Mouse (Mus musculus): ENCODE results near the gene Agbl3.

The Agbl3 gene

GRCm38 (mm10) chr6:34874101-34874921 is 94.1 kb downstream of the Agbl3 start:
- no peak for DNase-seq

DNA sequence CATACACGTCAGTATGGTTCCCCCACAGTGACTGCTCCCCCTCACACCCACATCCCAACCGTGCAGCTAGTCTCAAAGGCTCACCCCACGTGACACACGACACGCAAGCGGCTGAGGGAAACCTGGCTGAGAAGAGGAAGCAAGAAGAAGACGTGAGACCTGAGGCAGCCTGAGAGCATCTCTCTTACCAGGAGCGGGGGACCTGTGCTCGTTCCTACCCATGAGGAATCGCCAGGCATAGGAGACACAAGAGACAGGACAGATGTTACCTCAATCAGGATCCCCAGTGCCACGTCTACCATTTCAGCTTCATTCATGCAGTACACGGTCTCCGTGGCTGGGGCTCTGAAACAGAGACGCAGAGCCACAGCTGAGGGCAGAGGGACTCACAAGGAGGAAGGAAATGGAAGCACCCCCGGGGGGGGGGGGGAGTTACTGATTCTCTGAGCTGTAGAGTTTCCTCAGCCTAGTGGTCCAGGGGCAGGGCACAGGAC is 95.1 kb downstream of the Agbl3 start:
- DNase-seq, result peak; percentile 88

DNA sequence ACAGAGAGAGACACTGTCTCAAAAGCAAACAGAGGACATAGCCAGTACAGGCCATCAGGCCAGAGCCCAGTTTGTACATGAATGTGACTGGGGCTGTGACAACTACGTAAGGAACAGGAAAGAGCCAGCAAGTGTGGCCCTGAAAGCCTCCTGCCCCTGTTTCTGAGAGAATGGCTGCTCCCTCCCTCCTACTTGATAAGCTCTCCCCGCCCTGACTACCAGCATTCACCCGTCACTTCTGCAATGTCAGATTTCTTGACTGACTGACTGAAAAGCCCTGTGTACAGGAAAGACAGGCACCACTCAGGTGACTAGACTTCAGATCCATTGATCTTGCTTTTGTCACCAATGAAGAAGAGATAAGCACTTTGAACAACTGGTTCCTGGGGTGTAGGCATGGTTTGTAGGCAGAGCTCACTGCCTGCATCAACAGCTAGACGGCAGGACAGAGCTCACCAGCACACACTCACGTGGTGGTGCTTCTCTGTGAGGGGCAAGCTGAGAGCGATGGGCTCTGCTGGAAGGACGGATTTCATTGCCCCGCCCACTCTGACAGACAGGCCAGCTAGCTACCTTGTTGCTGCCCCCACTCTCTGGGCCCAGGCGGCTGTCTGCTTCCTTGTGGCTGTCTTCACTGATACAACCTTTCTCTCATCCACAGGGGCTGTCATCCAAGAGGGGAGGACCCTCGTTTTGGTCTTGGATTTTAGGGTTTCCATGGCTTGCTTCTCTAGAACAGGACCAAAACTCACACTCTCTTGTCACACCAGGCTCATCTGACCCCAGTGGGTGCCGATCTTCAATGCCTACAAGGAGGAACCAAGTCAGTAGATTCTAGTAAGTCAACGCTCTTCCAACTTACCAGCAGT is 96.0 kb downstream of the Agbl3 start:
- peak; percentile 52 for DNase-seq

DNA sequence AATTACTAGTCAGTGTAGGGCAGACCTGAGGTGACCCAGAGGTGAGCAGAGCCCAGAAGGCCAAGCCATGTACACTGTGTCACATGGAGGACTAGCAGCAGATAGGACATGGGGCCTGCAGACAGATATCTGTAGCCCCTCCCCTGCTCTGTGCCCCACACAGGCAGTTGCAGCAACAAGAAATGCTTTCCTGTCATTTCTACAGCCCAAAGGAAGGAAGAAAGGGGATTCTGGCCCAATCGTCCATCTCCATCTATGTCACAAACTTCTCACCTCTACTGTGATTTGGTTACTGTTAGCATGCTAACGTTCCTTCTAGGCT is 96.6 kb downstream of the Agbl3 start:
- no peak for DNase-seq

DNA sequence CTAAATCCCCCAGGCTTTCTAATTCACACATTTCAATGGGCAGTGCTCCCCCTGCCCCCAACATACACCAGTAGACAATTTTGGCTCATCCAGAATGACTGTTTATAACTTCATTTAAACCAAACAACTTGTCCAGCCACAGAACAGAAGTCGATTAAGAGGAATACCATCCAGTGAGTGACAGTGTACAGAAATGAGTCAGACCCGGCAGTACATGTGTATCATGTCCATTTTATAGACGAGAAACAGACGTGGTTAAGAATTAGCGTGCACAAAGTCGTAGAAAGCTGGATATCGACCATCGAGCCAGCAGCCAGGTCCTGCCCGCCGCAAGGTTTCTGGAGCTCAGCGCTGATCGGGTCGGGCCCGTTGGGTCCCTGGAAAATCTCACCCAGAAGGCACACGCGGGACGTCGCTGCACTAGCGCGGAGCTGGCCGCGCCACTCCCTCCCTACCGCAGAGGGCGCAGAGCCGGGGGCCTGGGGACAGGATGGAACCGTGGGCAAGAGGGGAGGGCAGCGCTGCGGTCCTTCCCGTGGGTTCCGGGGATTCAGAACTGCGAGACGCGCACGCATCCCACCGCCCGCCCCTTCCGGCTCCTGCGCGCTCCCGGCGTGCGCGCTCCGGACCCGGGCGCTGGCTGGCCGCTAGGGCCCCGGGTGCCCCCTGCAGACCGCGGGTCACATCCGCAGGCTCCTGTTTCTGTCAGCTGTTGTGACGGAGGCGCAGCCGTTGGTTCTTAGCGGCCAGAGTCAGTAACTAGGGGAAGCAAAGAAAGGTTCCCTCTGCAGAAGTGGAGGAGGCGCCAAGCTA is 97.5 kb downstream of the Agbl3 start, which contains the start of gene Cyren:
Gene Cyren, minus strand, starts transcription at position 552 of the 813 bp plus-strand sequence.
- DNase-seq, result peak; percentile 96

GRCm38 (mm10) chr6:34879101-34879740 is 99.0 kb downstream of the Agbl3 start:
- DNase-seq, result peak; percentile 33

DNA sequence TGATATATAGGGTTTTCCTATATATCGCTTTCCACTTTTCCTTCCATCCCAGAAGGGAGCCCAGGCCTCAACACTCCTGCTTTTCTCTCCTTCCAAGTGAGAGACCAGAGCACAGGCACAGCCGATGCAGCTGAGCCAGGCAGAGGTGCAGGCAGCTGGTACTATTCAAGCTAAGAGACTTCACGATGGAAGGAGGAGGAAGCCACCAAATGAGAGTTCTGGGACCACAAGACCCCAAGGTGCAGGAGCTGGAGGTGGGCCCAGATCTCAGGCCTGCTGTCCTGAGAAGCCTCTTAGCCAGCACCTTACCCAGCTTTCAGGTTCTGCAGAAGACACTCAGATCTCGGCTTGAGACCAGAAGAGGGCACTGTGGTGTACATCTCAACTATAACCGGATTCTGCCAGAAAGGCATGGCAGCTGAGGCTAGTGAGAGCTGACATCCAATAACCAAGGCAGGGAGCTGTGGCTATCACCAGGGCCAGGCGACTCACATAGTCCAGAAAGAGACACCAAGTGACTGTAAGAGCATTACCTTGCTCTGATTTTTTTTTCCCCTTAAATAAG is 99.8 kb downstream of the Agbl3 start:
- peak; percentile 70 for DNase-seq

GRCm38 (mm10) chr6:34884724-34885123 is 104.5 kb downstream of the Agbl3 start:
- no peak for DNase-seq

DNA sequence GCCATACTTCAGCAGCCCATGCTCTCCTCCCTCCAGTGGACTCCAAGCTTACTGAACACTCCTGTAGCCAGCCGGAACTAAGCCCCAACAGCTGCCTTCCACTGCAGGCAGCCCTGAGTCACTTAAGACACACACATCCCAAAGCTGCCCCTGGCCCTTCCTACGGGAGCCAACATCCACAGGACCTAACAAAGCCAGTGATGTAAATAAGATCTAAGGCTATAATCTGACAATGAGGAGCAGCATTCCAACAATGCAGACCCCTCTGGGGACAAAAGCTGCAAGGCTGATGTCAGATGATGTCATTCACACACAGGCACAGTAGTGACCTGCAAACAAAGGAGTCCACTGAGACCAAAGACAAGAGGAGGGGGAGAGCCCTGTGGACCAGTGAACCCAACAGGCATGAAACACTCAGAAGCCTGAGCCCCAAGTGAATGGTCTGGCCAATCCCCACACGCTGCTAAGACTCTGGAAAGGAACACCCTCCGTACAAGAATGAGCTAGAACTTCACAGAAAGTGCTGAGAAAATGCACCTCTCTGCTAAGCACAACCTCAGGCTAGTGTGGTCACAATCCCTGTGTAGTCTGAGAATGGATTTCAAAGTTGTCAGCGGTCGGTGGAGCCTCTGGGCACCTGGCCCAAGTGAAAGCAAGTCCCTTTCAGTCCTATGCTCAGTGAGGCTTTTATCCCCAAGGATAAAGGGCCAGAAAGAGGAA is 107.1 kb downstream of the Agbl3 start:
- DNase-seq, result no peak

DNA sequence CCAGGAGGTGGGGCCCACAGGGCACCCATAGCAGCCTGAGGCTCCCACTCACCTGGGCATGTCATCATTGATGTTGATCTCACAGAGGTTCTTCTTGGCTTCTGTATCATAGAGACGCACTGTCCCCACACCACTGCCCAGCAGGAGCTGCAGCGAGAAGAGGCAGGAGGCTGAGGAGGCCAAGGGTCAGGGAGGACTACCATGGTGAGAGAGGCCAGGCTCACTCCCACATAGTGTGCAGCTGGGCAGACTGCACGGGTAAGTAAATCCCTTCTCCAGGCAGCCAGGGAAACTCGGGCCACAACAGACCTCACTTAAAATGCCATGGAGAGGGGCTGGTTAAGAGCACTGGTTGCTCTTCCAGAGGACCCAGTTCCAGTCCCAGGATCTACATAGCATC is 109.0 kb downstream of the Agbl3 start:
- no peak for DNase-seq

DNA sequence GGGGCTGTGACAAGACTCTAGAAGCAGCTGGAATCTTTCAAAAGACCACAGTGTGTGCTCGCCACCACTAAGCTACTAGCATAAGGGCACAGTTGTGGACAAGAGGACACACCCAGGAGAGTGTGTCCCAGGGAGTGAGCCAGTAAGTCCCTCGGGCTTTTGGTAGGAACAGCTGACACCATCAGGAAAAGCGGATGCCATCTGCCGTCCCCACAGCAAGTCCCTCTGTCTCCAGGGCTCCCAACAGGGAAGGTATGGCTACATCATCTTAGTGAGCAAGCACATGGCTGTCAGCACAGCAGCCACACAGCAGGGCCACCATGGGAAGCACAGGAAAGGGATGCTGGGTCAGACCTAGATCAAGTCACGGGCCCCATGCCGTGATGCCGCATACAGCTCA is 115.3 kb downstream of the Agbl3 start:
- DNase-seq, result no peak

DNA sequence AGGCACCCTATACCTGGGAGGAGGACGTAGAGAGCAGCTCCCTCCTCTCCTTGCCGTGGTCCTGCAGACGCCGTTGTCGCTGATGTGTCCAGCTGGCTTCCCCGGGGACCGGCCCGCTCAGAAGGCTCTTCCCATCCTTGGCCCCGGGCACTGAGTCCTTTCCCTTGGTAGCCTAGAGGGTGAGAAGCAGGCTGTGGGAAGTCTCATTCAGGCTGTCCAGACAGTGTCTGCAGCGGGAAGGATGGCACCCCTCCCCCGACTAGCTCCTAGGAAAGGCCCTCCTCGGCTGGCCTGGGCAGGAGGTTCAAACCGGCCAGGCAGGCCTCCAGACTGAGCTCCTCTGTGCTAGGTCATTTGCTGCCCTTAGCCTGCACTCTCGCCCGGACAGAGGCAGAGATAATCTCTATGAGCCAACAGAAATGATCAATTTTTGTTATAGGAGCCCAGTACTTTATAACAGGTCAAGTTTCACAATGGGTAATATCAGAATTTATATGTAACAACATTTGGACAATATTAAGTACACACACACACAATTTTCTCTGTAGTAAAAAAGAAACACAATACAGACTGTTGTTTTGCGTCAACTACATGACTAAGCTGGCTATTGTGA is 116.0 kb downstream of the Agbl3 start:
- DNase-seq, result no peak

DNA sequence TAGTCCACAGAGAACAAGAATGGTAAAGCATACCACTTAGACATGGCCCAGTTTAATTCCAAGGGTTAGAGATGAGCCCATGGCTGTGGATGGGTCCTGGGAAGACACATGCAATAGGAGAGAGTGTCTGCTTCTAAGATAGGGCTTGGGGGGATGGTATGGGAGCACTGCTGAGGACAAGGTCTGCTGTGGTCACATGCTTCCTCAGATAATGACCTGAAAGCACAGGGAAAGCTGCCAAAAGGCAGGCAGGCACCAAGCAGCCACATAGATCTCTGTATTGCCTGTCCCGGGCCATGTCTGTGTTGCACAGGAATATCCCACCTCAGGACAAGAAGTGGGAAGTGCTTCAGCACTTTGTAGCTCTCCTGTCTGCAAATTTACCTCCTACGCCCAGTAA is 118.9 kb downstream of the Agbl3 start:
- DNase-seq, result no peak

GRCm38 (mm10) chr6:34900990-34901389 is 120.8 kb downstream of the Agbl3 start:
- DNase-seq, result no peak

GRCm38 (mm10) chr6:34901911-34902444 is 121.7 kb downstream of the Agbl3 start:
- no peak for DNase-seq

GRCm38 (mm10) chr6:34902578-34902977 is 122.3 kb downstream of the Agbl3 start:
- DNase-seq, result no peak

GRCm38 (mm10) chr6:34903441-34903840 is 123.2 kb downstream of the Agbl3 start:
- no peak for DNase-seq

- no peak for DNase-seq
These were observed 123.6 kb downstream of the Agbl3 start for GRCm38 (mm10) chr6:34903851-34904250.

- no peak for DNase-seq
These were observed 124.1 kb downstream of the Agbl3 start for GRCm38 (mm10) chr6:34904361-34904760.

- no peak for DNase-seq
These were observed 125.9 kb downstream of the Agbl3 start for GRCm38 (mm10) chr6:34906125-34906524.

GRCm38 (mm10) chr6:34906661-34907060 is 126.4 kb downstream of the Agbl3 start:
- no peak for DNase-seq
